Mouse (Mus musculus) inflammation-experienced regulatory T-cells, adult 6 months (primary cell): ENCODE measurements around the gene Sf1. TPM values are rescaled to one million over a fixed set of nuclear protein-coding genes. Genes with fewer than 3 reads are reported as not detected.
A peak's percentile ranks its signal among the peaks of the same experiment; 100 is the strongest.

Experiments used
- ATAC-seq: one replicate; pipeline ENCODE4 v1.8.0; 2017
- polyA plus RNA-seq, 3 experiments: library from polyadenylated mRNA; unstranded; fragments of 100-300 nt; shearing (Covaris generic); gene quantifications; one replicate each; pipeline ENCODE4 v1.2.1; 2017

Gene Sf1
- polyA plus RNA-seq = 10 to 100 TPM; 53.3 to 63.5 (median 59.1) TPM

DNA sequence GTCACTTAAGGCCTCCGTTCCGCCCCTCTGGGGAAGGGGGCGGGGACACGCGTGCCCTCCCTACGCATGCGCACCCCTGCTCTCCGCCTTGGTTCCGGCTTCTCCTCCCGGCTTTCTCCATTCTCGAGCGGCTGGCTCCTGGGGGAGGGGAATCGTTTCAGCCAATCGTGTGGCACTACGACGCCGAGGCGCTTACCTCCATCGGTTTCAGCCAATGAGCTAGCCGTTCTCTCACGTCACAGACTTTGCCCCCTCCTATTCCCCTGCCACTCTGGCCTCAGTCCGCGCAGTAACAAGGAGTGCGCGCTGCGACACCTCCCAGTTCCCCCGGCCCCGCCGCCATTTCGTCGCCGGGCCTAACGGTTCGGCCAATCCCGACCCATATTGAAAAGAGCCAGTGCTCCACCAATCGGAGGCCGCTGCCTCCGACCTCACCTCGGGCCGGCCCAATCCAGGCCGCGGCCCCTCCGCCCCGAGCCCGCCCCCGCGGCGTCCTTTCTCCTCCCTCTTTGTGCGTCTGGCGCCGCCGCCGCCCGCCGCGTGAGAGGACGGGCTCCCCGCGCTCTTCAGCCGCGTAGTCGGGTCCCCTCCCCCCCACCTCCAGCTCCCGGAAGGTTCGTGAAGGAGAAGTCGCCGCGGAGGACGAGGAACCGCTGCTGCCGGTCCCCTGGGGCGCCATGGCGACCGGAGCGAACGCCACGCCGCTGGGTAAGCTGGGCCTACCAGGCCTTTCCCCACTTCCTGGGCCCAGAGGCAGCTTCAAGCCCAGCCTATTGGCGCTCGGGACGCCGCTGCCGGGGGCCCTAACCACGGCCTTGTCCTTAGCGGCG, at the start of gene Sf1:
Gene Sf1, plus strand, starts transcription at position 280 of the 830 bp plus-strand sequence.
- ATAC-seq = peak; percentile 85

DNA sequence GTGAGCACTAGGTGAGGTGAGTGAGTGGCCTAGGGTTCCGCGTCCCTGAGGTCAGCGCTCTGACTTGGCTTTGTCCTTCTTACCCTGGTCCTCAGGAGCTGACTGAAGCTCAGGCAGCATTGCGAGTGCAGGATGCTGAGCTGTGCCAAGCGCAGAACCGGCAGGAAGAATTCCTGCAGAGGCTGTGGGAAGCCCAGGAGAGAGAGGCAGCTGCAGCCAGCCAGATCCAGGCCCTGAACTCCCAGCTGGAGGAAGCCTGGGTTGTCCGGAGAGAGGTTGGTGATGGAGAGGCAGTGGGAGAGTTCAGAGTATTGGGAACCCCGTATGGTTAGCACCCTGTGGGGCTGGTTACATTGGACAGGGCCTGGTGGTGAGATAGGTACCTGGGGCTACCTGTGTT, 49.7 kb upstream of the Sf1 start:
- no peak for ATAC-seq

DNA sequence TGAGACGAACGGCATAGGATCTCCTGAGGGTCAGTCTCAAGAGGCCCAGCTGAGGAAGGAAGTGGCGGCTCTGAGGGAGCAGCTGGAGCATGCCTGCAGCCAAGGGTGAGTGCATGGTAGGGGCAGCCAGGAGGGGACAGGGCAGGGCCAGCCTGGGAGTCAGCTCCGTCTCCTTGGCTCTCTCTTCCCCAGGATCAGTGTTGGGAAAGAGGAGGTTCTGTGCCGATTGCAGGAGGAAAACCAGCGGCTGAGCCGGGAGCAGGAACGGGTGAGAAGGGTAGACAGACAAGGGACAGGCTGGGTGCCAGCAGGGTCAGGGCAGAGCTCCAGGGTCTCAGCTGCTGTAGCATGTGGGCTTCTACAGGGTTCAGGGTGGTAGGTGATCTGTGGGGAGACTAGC, 49.0 kb upstream of the Sf1 start:
- no peak for ATAC-seq

DNA sequence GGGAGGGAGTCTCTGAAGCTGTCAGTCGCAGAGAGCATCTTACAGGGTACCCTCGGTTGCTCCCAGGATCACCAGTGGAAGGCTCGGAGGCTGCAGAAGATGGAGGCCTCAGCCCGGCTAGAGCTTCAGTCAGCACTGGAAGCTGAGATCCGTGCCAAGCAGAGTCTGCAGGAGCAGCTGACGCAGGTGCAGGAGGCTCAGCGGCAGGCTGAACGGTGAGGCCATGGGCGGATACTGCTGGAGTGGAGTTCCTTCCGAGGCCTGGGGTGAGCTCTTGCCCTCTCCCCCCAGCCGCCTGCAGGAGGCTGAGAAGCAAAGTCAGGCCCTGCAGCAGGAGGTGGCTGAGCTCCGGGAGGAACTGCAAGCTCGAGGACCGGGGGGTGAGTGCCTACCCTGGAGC, 47.9 kb upstream of the Sf1 start:
- no peak for ATAC-seq

DNA sequence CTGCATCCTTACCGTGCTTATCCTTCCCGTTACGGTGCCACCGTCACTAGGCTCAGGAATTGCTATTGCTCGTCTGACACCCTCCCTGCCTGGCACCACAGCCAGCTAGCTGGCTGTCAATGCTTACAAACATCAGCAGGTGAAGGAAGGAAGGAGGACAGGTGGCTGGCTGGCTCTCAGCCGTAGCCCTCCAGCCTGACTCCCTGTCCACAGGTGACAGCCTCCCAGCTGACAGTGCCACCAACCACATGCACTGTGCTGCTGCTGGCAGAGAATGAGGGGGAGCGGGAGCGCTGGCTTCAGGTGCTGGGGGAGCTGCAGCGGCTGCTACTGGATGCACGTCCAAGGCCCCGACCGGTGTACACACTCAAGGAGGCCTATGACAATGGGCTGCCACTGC, 45.3 kb upstream of the Sf1 start:
- no peak for ATAC-seq

DNA sequence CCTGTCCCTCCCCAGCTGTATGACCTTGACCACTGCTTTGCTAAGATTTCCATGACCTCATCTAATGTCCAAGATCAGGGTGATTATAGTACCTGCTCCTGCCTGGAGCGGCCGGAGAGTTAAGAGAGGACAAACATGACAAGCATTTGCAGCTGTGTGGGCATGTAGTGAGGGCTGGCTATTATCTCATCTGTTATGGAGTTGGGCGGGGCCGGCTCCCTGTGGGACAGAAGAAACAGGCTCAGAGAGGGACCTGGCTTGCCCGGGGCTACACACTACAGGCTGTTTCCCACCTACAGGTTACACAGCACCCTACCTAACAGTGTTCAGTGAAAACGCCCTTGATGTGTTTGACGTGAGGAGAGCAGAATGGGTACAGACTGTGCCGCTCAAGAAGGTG, 42.1 kb upstream of the Sf1 start:
- no peak for ATAC-seq

DNA sequence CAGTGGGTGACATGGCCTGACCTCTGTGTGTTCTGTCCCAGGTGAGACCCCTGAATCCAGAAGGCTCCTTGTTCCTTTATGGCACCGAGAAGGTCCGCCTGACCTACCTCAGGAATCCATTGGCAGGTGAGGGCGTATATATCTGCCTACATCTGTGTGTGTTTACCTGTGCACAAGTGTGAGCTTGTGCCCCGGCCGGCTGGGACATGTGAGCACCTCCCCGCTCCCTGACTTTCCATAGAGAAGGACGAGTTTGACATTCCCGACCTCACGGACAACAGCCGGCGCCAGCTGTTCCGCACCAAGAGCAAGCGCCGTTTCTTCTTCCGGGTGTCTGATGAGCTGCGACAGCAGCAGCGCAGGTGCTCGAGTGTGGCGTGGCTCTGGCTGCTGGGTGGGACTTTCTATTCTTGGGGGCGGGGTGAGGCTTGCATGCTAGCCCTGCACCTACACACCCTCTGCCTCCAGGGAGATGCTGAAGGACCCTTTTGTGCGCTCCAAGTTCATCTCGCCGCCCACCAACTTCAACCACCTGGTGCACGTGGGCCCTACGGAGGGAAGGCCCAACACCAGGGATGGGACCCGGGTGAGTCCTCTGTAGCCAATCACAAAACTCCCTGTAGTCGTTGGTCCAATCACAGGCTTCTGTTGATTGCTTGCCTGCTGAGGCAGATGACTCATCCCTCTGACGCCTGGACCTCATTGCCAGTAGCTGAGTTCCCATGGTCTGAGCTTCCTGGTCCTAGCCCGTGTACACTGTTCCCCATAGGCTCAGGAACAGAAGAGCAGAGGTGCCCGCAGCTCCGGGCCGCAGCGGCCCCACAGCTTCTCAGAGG, 41.5 kb upstream of the Sf1 start:
- ATAC-seq = no peak

DNA sequence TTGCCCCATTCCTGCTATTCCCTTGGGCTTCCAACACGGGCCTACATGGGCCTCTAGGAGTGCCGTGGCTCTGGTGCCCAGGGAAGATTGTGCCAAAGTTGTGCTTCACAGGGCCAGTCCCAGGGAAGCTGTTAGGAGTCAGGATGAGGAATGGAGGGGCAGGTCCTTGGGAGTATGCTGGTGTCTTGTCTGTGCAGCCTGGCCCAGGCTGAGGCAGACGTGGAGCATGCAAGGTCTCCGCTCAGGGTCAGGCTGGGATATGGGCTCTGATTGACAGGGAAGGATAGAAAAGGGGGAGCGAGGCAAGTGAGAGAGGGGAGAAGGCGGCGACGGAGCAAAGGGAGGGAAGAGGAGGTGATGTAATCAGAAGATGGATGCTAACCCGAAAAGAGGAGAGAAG, 38.7 kb upstream of the Sf1 start:
- no peak for ATAC-seq

DNA sequence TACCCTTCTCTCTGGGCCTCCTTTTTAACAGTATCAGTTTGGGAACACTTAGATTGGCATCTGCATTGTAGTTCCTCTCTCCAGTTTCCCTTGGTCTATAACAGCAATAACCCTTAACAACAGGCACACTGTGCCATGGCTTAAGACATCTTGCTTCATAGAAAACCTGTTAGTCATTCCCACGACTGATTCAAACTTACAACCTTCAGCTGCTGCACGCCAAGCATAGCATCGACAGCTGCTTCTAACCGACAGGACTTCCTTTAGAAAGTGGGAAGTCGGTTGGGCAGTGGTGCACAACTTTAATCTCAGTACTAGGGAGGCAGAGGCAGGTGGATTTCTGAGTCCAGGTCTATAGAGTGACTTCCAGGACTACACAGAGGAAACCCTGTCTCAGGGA, 32.3 kb upstream of the Sf1 start:
- ATAC-seq = no peak

DNA sequence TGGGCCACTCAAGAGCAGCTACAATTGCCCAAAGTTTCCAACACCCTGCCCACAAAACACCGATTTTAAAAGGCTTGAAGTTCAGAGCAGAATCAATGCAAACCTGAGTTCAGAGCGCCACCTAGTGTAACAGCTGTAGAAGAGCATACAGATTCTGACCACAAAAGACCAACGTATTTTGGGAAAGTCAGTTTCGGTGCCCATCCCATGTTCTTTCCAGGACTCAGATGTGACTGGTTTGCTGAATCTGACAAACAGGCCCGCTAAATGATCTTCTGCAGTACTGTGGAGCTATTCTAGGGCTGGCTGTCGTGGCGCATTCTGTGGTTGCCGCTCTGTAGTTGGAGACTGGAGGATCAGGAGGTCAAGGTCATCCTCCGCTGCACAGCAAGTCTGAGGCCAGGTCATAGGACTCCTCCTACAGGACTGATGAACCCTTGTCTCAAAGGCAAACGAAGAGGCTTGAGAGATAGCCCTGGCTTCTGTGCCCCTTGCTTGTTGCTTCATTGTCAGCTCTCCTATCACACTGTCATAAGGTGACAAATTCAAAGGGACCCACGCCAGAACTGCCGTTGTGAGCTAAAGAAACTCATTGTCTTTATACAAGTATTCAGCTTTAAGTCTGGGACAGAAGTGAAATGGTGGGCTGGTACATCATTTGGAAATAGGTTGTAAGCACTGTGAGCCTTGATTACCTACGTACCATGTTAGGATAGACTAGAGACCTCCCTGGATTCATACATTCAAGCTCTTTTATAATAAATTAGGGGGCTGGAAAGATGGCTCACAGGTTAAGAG, 31.6 kb upstream of the Sf1 start:
- peak; percentile 31 for ATAC-seq

DNA sequence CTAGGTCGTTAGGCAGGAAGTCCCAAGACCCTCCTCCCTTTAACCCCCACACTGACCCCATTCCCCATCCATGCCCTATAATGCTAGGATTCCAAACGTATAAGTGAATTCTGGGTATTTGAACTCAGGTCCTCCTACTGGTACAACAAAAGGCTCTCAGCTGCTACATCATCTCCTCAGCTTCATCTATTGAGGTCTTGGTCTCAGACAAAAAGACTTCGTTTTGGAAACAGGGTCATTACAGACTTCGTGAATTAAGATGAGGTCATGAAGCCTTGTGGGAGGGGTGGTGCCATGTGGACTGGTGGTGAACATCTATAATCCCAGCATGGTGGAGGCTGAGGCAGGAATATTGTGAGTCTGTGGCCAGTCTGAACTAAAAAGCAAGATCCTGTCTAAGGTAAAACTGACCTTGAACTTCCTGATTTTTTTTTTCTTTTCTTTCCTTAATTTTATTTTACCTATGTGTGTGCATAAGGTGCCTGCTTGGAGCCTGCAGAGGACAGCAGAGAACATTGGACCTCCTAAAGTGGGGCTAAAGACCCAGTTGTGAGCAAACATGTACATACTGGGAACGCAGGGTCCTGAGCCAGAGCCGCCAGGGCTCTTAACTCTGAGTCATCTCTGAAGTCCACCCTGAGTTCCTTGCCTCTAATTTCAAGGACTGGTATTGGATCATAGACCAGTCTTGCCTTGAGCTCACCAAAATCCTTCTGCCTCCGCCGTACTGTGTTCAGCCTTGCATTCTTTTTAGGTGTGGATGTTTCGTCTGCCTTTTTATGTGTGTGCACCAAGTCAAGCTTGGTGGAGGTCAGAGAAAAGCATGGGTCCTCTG, 29.5 kb upstream of the Sf1 start:
- no peak for ATAC-seq

DNA sequence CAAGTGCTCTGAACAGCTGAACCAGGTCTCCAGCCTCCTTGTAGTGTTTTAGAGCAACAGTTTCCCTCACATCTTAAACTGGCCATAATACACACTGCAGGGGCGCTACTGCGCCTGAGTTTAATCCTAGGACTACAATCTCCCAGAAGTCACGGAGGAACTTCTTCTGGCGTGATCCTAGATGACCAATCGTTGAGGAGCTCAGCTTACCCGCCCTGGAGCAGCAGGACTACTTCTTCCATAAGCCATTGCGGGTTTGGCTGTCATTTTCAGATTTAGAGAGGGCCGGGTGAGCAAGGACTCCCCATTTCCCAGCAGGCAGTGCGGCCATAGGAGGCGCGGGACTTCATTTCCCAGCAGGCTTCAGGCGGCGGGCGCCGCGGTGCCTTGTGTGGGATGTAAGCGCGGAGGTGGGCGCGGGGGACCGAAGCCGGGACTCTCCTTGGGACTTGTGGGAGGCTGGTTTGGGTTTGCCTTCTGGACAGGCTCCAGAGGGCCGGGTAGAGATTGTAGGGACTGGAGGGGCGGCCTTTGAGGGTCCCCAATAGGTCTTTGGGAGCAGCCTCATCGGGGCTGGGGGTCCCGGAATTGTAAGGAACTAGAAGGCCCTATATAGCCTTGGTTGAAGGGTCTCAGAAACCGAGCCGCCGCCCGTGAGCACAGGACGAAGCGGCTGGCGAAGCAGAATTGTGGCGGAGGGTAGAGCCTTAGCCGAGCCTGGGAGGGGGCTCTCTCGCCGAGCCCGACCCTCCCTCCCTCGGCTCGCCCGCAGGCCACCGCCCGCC, 28.6 kb upstream of the Sf1 start, which contains the start of gene Men1:
Gene Men1, plus strand, starts transcription at position 307 of the 785 bp plus-strand sequence.
- ATAC-seq = peak; percentile 91

DNA sequence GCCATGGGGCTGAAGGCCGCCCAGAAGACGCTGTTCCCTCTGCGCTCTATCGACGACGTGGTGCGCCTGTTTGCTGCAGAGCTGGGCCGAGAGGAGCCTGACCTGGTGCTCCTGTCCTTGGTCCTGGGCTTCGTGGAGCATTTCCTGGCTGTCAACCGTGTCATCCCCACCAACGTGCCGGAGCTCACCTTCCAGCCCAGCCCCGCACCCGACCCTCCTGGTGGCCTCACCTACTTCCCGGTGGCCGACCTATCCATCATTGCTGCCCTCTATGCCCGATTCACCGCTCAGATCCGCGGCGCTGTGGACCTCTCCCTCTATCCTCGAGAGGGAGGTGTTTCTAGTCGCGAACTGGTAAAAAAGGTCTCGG, 28.0 kb upstream of the Sf1 start:
- no peak for ATAC-seq

DNA sequence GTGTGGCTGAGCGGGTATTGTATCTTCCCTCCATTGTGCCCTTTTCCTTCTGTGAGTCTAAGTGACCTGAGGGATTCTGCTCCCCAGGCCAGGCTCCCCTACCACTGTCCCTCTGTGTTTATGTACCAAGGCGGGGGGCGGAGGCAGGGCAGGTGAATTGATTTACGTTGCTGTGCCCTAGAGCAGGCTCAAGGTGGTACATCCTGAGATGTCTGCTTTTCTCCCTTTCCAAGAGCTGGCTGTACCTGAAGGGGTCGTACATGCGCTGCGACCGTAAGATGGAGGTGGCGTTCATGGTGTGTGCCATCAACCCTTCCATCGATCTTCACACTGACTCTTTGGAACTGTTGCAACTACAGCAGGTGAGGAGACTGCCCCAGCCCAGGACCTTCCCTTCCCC, 26.6 kb upstream of the Sf1 start:
- no peak for ATAC-seq

DNA sequence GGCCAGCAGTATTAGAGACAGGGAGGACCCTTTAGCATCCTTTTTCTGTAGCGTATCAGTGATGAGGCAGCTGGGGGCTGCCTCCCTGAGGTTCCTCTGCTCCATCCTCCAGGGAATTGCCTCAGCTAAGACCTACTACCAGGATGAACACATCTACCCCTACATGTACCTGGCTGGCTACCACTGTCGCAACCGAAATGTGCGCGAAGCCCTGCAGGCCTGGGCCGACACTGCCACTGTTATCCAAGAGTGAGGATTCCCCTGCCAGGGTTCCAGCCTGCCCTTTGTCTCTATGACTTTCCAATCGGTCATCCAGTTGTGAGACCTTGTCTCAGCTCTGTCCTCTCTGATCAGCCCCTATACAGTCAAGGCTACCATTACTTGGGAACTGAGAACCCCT, 25.3 kb upstream of the Sf1 start:
- ATAC-seq = no peak

DNA sequence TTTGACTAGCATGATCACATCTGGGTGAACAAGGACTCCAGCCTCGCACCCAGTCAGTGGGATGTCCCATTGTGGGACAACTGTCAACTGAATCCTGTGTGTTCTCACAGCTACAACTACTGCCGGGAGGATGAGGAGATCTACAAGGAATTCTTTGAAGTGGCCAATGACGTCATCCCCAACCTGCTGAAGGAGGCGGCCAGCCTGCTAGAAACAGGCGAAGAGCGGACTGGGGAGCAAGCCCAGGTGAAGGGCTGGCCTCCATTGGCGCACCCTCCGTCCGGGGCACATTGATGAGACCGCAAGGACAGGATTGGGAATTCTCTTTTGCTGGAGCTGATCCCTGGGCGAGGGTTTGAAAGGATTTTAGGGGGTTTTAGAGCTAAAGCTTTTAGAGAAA, 24.8 kb upstream of the Sf1 start:
- ATAC-seq = no peak

DNA sequence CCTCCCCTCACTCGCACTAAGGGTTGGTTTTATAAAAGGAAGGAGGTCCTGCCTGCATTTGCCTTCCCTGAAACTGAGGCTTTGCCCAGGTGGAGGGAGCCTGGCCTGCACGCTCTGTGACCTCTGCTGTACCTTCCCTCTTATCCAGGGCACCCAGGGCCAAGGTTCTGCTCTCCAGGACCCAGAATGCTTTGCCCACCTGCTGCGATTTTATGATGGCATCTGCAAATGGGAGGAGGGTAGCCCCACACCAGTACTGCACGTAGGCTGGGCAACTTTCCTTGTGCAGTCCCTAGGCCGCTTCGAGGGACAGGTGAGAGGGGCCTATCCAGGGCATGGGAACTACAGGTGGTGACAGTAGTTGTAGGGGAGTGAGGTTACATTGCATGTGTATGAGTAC, 24.3 kb upstream of the Sf1 start:
- no peak for ATAC-seq

DNA sequence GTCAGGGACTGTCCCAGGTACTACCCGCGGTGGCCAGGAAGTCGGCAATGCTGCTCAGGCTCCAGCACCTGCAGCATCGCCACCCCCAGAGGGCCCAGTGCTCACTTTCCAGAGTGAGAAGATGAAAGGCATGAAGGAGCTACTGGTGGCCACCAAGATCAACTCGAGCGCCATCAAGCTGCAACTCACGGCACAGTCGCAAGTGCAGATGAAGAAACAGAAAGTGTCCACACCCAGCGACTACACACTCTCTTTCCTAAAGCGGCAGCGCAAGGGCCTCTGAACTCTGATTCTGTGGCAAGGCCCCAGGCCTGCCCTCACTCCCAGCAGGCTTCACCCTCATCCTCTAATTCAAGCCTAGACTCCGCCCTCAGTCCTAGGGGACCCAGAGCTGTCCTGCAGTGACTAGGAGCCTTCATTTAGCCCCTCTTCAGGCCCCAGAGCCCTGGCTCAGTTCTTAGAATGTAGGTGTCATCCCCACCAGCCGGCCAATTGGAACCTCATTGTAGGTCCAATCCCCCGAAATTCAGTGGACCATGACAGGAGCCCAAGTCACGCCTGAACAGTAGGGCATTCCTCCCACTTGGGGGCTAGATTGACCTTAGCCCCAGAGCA, 23.5 kb upstream of the Sf1 start:
- peak; percentile 71 for ATAC-seq

DNA sequence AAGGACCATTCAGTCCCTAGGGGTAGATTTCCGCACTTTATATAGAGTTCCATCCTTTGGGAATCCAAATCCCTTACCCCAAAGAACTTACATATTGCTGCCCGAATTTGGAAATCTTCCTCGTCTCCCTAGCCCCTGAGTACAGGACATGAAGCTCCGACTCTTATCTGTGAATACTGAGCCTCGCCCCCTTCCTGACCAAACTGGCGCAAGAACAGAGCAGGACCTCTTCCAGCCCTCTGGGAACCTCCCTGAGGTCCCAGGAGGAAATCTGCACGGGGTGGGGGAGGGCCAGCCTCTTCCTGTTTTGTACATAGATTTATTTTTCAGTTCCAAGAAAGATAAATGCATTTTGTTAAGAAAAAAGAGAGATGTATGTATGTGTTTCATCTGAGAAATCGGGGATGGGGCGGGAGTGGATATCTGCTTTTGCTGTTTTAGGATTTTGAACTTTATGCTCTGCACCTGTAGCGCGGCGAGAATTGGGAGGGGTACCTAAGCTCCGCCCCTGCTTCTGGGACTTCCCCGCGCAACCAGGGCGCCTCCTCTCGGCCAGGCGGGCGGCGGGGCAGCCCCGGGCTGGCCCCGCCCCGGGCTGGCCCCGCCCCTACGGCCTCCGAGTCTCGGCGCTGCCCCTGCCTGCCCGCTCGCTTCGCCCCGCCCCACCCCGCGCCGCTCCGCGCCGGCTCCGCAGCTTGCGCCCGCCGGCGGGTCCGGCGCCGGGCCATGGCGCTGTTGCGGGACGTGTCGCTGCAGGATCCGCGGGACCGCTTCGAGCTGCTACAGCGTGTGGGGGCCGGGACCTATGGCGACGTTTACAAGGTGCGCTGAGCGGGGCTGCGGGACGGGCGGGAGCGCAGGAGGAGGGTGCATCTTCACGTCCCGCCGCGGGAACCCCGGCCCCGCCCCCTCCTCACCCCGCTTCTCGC, 22.7 kb upstream of the Sf1 start, which contains the start of gene Map4k2:
Gene Map4k2, plus strand, starts transcription at position 612 of the 929 bp plus-strand sequence.
- ATAC-seq = peak; percentile 67
